Mouse (Mus musculus) B cell, adult (primary cell): ENCODE measurements around the gene Obsl1. TPM values are rescaled to one million over a fixed set of nuclear protein-coding genes. Genes with fewer than 3 reads are reported as not detected.

Experiments
- total RNA-seq: library from RNA; stranded (reverse); gene quantifications from 4 replicates; pipeline ENCODE4 v1.2.4, GENCODE M21; 2023; ENCODE audit not compliant: inconsistent age

Gene Obsl1
- 0.16 to 0.48 TPM (median 0.45 TPM) in 3 of 4 replicates, not detected in the other for total RNA-seq

GRCm38 (mm10) chr1:75505956-75506831 lies at the start of gene Obsl1:
Gene Obsl1 (minus strand): TSS chr1:75506452.

GRCm38 (mm10) chr1:75545965-75546956 lies 40.0 kb upstream of the Obsl1 start, which contains the start of gene Slc4a3:
Gene Slc4a3 (plus strand): TSS chr1:75546266.

GRCm38 (mm10) chr1:75521321-75522031 lies 15.2 kb upstream of the Obsl1 start, which contains the start of gene Stk11ip:
Gene Stk11ip (plus strand): TSS chr1:75521529.

GRCm38 (mm10) chr1:75507006-75507405 lies 754 bp upstream of the Obsl1 start, which contains the start of gene Inha:
Gene Inha (plus strand): TSS chr1:75507077.

GRCm38 (mm10) chr1:75478916-75479634 lies 27.2 kb downstream of the Obsl1 start, which contains the start of the genes Chpf and Tmem198:
Gene Chpf (minus strand): TSS chr1:75479307.
Gene Tmem198 (plus strand): TSS chr1:75479532.

GRCm38 (mm10) chr1:75450314-75451005 lies 55.8 kb downstream of the Obsl1 start, which contains the start of gene Asic4:
Gene Asic4 (plus strand): TSS chr1:75450436.

GRCm38 (mm10) chr1:75435475-75436328 lies 70.5 kb downstream of the Obsl1 start, which contains the start of gene Gmppa:
Gene Gmppa (plus strand): TSS chr1:75435930.

Other genes starting within 250 kb of the Obsl1 start
- gene Ptprn, start 241.9 kb downstream of the Obsl1 start, total RNA-seq: 0.19 TPM in 1 of 4 replicates, not detected in the others
- not detected in 4 replicates for gene Resp18, start 228.0 kb downstream of the Obsl1 start, total RNA-seq
- 44.7 to 64.5 TPM (median 48.8 TPM) in 4 replicates for gene Dnpep, start 188.5 kb downstream of the Obsl1 start, total RNA-seq
- gene Des, start 146.1 kb downstream of the Obsl1 start, total RNA-seq: 0.21 to 0.70 TPM in 2 of 4 replicates, not detected in the others
- gene Speg, start 131.2 kb downstream of the Obsl1 start, total RNA-seq: not detected in 4 replicates
- 55.8 to 68.5 TPM (median 60.3 TPM) in 4 replicates for gene Gmppa, start 70.5 kb downstream of the Obsl1 start, total RNA-seq
- gene Asic4, start 56.0 kb downstream of the Obsl1 start, total RNA-seq: not detected in 4 replicates
- gene Chpf, start 27.1 kb downstream of the Obsl1 start, total RNA-seq: 22.9 to 28.0 TPM (median 23.2 TPM) in 4 replicates
- 4.3 to 5.5 TPM (median 4.7 TPM) in 4 replicates for gene Tmem198, start 26.9 kb downstream of the Obsl1 start, total RNA-seq
- not detected in 4 replicates for gene Inha, start 625 bp upstream of the Obsl1 start, total RNA-seq
- gene Stk11ip, start 15.1 kb upstream of the Obsl1 start, total RNA-seq: 225 to 244 TPM (median 229 TPM) in 4 replicates
- 0.67 to 1.7 TPM (median 1.6 TPM) in 4 replicates for gene Slc4a3, start 39.8 kb upstream of the Obsl1 start, total RNA-seq